Mouse (Mus musculus) lung, embryonic 15.5 days (tissue): ENCODE data around the gene Unkl. TPM values are rescaled to one million over a fixed set of nuclear protein-coding genes. Genes with fewer than 3 reads are reported as not detected.

Source experiments
- ATAC-seq: fragments of 200-750 bp; cut with Nextera tagmentation; 2 replicates; pipeline ENCODE4 v1.8.0; 2017; ENCODE audit warnings: moderate number of reproducible peaks, borderline replicate concordance; ENCODE audit not compliant: low FRiP score, low TSS enrichment; ENCODE audit errors: extremely low read depth
- H3K27ac ChIP-seq: fragments of 300-500 bp; sonication (generic); 2 replicates; pipeline ENCODE4 v1.5.1; 2015; ENCODE audit warnings: moderate library complexity, mild to moderate bottlenecking, inconsistent platforms
- H3K27me3 ChIP-seq: fragments of 300-500 bp; sonication (generic); 2 replicates; pipeline ENCODE4 v1.6.1; 2015; ENCODE audit warnings: inconsistent platforms
- H3K36me3 ChIP-seq: fragments of 300-500 bp; sonication (generic); 2 replicates; pipeline ENCODE4 v1.6.1; 2015; ENCODE audit warnings: inconsistent platforms
- H3K4me1 ChIP-seq: fragments of 300-500 bp; sonication (generic); 2 replicates; pipeline ENCODE4 v1.6.1; 2015; ENCODE audit warnings: inconsistent platforms
- H3K4me2 ChIP-seq: fragments of 300-500 bp; sonication (generic); 2 replicates; pipeline ENCODE4 v1.6.1; 2015; ENCODE audit warnings: inconsistent platforms, mild to moderate bottlenecking, moderate library complexity
- H3K4me3 ChIP-seq: fragments of 300-500 bp; sonication (generic); 2 replicates; pipeline ENCODE4 v1.5.1; 2015; ENCODE audit warnings: mild to moderate bottlenecking, inconsistent platforms
- H3K9ac ChIP-seq: fragments of 300-500 bp; sonication (generic); 2 replicates; pipeline ENCODE4 v1.6.1; 2015; ENCODE audit warnings: inconsistent platforms
- H3K9me3 ChIP-seq: fragments of 300-500 bp; sonication (generic); 2 replicates; pipeline ENCODE4 v1.6.1; 2016; ENCODE audit warnings: inconsistent platforms
- WGBS: fragments of 180-500 bp; shearing (Covaris S2); methylation state at CpG from one replicate; pipeline ENCODE4 v1.1.7; 2015; 5-methylcytosine and 5-hydroxymethylcytosine counted together
- polyA plus RNA-seq: library from polyadenylated mRNA; unstranded; fragments of >200 nt; fragmentation: Nextera tagmentation; extraction: Ambion mirVana; gene quantifications from 2 replicates; pipeline ENCODE4 v1.2.1, GENCODE M21; 2015

Unkl gene
- polyA plus RNA-seq, 1 experiment from 2014 or later, result 8.6 TPM

GRCm38 (mm10) chr17:25239695-25240636 is 51.8 kb downstream of the Unkl start, which contains the start of the genes Gnptg and Tsr3:
Gnptg (minus strand) TSS chr17:25240124.
Tsr3 (plus strand) TSS chr17:25240170.
- Histone ChIP-seq H3K4me1 (peaks cover 19% of the 10 kb centered on the region), H3K27me3 (no peaks in the 10 kb centered on the region), H3K9ac (peak within 1 kb of the TSS; percentile 94), H3K9me3 (no peaks in the 10 kb centered on the region), H3K4me3 (peak within 1 kb of the TSS; percentile 81), H3K36me3 (peaks cover 28% of the 10 kb centered on the region), H3K27ac (peak within 1 kb of the TSS; percentile 87), H3K4me2 (peak within 1 kb of the TSS; percentile 88)
- under 1% methylated on average over 80 of the region's 80 CpGs for WGBS
- ATAC-seq, result peak; percentile 82; the same call in 1 of the 2 replicates

- Histone ChIP-seq H3K4me1 (peaks cover 19% of the 10 kb centered on the region), H3K4me3 (no peak overlapping the region), H3K4me2 (no peak overlapping the region), H3K27me3 (no peaks in the 10 kb centered on the region), H3K9ac (no peak overlapping the region), H3K27ac (no peak overlapping the region), H3K36me3 (peaks cover 19% of the 10 kb centered on the region), H3K9me3 (no peaks in the 10 kb centered on the region)
- 79% methylated on average over 11 of the region's 11 CpGs for WGBS
- ATAC-seq, result no peak
These were observed 55.1 kb downstream of the Unkl start for GRCm38 (mm10) chr17:25243131-25243780.

- peaks cover 15% of the 10 kb centered on the region for H3K4me1 ChIP-seq
- H3K4me2 ChIP-seq, result no peak overlapping the region
- H3K9ac ChIP-seq, result no peak overlapping the region
- WGBS, result 69% methylated on average over 16 of the region's 16 CpGs
- no peak for ATAC-seq
- H3K4me3 ChIP-seq, result no peak overlapping the region
- peaks cover 19% of the 10 kb centered on the region for H3K36me3 ChIP-seq
- no peak overlapping the region for H3K27ac ChIP-seq
- no peaks in the 10 kb centered on the region for H3K9me3 ChIP-seq
- H3K27me3 ChIP-seq, result no peaks in the 10 kb centered on the region
These were observed 56.0 kb downstream of the Unkl start for GRCm38 (mm10) chr17:25244239-25244638.

GRCm38 (mm10) chr17:25248033-25248750 is 60.0 kb downstream of the Unkl start:
- Histone ChIP-seq H3K9ac (no peak overlapping the region), H3K4me1 (no peaks in the 10 kb centered on the region), H3K9me3 (no peaks in the 10 kb centered on the region), H3K36me3 (peaks cover 7% of the 10 kb centered on the region), H3K27me3 (peaks cover 6% of the 10 kb centered on the region; the same call in 1 of the 2 replicates), H3K4me3 (no peak overlapping the region), H3K4me2 (no peak overlapping the region), H3K27ac (no peak overlapping the region)
- 73% methylated on average over 18 of the region's 18 CpGs for WGBS
- ATAC-seq, result no peak

GRCm38 (mm10) chr17:25250181-25250835 is 62.1 kb downstream of the Unkl start:
- WGBS, result 73% methylated on average over 8 of the region's 8 CpGs
- no peak overlapping the region for H3K4me2 ChIP-seq
- H3K4me3 ChIP-seq, result no peak overlapping the region
- H3K9me3 ChIP-seq, result no peaks in the 10 kb centered on the region
- H3K4me1 ChIP-seq, result no peaks in the 10 kb centered on the region
- no peak overlapping the region for H3K27ac ChIP-seq
- no peaks in the 10 kb centered on the region for H3K36me3 ChIP-seq
- no peak for ATAC-seq
- peaks cover 26% of the 10 kb centered on the region for H3K27me3 ChIP-seq
- no peak overlapping the region for H3K9ac ChIP-seq

- Histone ChIP-seq H3K27ac (no peak overlapping the region), H3K36me3 (no peaks in the 10 kb centered on the region), H3K9me3 (no peaks in the 10 kb centered on the region), H3K9ac (no peak overlapping the region), H3K4me2 (no peak overlapping the region), H3K4me1 (peaks cover 11% of the 10 kb centered on the region), H3K4me3 (no peak overlapping the region), H3K27me3 (peaks cover 33% of the 10 kb centered on the region)
- WGBS, result 26% methylated on average over 3 of the region's 3 CpGs
- ATAC-seq, result no peak
These were observed 64.4 kb downstream of the Unkl start for GRCm38 (mm10) chr17:25252643-25253042.

GRCm38 (mm10) chr17:25253760-25254159 is 65.6 kb downstream of the Unkl start:
- H3K36me3 ChIP-seq, result peaks cover 2% of the 10 kb centered on the region; the same call in 1 of the 2 replicates
- no peak for ATAC-seq
- H3K4me1 ChIP-seq, result peaks cover 11% of the 10 kb centered on the region
- no peak overlapping the region for H3K4me2 ChIP-seq
- no peak overlapping the region for H3K27ac ChIP-seq
- H3K9ac ChIP-seq, result no peak overlapping the region
- peaks cover 33% of the 10 kb centered on the region for H3K27me3 ChIP-seq
- no peak overlapping the region for H3K4me3 ChIP-seq
- H3K9me3 ChIP-seq, result no peaks in the 10 kb centered on the region
- 20% methylated on average over 10 of the region's 10 CpGs for WGBS

GRCm38 (mm10) chr17:25255110-25255509 is 66.9 kb downstream of the Unkl start:
- Histone ChIP-seq H3K4me3 (no peak overlapping the region), H3K9ac (no peak overlapping the region), H3K9me3 (no peaks in the 10 kb centered on the region), H3K36me3 (peaks cover 14% of the 10 kb centered on the region), H3K27ac (no peak overlapping the region), H3K27me3 (peaks cover 33% of the 10 kb centered on the region), H3K4me2 (no peak overlapping the region), H3K4me1 (peaks cover 11% of the 10 kb centered on the region)
- ATAC-seq, result no peak
- 40% methylated on average over 2 of the region's 2 CpGs for WGBS

- H3K27me3 ChIP-seq, result peaks cover 33% of the 10 kb centered on the region
- H3K9ac ChIP-seq, result no peak within 1 kb of the TSS
- peak within 1 kb of the TSS; percentile 36 for H3K4me3 ChIP-seq
- peaks cover 11% of the 10 kb centered on the region for H3K4me1 ChIP-seq
- WGBS, result 4% methylated on average over 27 of the region's 35 CpGs
- no peak within 1 kb of the TSS for H3K27ac ChIP-seq
- no peaks in the 10 kb centered on the region for H3K9me3 ChIP-seq
- H3K36me3 ChIP-seq, result peaks cover 17% of the 10 kb centered on the region
- ATAC-seq, result peak; percentile 68
- H3K4me2 ChIP-seq, result peak within 1 kb of the TSS; percentile 61
These were observed 68.0 kb downstream of the Unkl start, which contains the start of gene Baiap3 for GRCm38 (mm10) chr17:25256140-25256754. Baiap3 (minus strand) TSS chr17:25256364.

- no peak for ATAC-seq
- H3K4me1 ChIP-seq, result peaks cover 11% of the 10 kb centered on the region
- H3K27ac ChIP-seq, result no peak overlapping the region
- H3K9ac ChIP-seq, result no peak overlapping the region
- no peak overlapping the region for H3K4me3 ChIP-seq
- H3K36me3 ChIP-seq, result peaks cover 22% of the 10 kb centered on the region
- peaks cover 31% of the 10 kb centered on the region for H3K27me3 ChIP-seq
- H3K4me2 ChIP-seq, result no peak overlapping the region
- no peaks in the 10 kb centered on the region for H3K9me3 ChIP-seq
- WGBS, result 36% methylated on average over 6 of the region's 6 CpGs
These were observed 69.6 kb downstream of the Unkl start for GRCm38 (mm10) chr17:25257804-25258261.

- ATAC-seq, result no peak
- WGBS, result 62% methylated on average over 3 of the region's 3 CpGs
- no peak overlapping the region for H3K27ac ChIP-seq
These were observed 76.3 kb downstream of the Unkl start for GRCm38 (mm10) chr17:25264453-25264852.

More at GRCm38 (mm10) chr17:25264453-25264852, 76.3 kb downstream of the Unkl start:
- no peak overlapping the region for H3K4me3 ChIP-seq
- H3K4me2 ChIP-seq, result no peak overlapping the region
- no peak overlapping the region for H3K9ac ChIP-seq
- H3K36me3 ChIP-seq, result peaks cover 80% of the 10 kb centered on the region
- H3K27me3 ChIP-seq, result no peaks in the 10 kb centered on the region
- H3K9me3 ChIP-seq, result no peaks in the 10 kb centered on the region
- H3K4me1 ChIP-seq, result no peaks in the 10 kb centered on the region
